In the genomic region with DNA sequence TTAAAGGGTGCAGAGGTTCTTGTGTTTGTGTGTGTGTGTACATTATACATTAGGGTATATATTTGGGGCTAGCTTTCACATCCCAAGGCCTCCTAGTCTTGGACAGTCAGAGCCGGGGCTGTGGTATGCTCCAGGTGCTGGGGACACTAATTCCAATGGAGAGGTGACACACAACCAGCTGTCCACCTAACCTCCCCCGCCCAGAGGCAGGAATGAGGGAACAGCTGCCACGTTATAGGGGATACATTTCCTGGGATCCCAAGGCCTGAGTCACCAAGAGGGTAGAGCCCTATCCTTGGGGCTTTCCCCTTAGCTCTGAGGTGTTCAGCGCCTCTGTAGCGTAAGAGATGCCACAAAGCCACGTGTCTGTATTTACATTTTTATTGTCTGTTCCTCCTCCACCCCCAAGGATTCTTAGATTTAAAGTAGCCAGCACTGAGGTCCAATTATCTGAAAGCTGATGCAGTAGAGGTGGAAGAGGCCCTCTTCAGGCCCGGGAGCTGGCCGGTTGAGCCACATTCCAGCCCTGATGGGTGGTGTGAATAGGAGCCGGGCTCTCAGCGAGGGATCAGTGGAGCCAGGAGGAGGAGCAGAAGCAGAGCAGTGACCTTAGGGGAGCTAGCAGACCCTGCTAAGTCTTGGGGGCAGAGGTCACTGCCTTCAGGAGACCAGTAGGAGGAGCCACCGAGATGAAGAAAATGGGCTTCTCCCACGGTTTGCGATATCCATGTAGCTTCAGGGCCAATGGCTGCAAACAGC, we compare ENCODE assay signal across 11 mouse cellular contexts. TPM values are rescaled to one million over a fixed set of nuclear protein-coding genes. Genes with fewer than 3 reads are reported as not detected.
DNase-seq lines count a peak whose midpoint lies in the region; ATAC-seq and TF ChIP-seq lines count a peak whose summit lies in the region.
"Had no signal": no experiment of that assay in that cellular context is flagged by ENCODE, and none has a peak within 500 bp of the region (broad histone marks: within the 10 kb centered on the region; RNA-seq: fewer than 3 reads in every experiment).

No protein-coding gene starts in this region.

- DNase-seq in liver, adult 2 months (ENCODE audit: extremely low read depth, low read depth, low spot score): no peak
- DNase-seq in liver: no peak
- DNase-seq in liver, embryonic 11.5 days (ENCODE audit: low spot score): no peak
- no peak for DNase-seq in left cerebral cortex, postnatal 10 days (ENCODE audit: extremely low spot score in 1 of 2, low spot score in 2 of 2)
- no peak for DNase-seq in thymus, postnatal 14 days
- DNase-seq: cerebellum, postnatal 10 days; thymus, adult 2 months had no signal

- no peaks in the 10 kb centered on the region for H3K79me2 ChIP-seq in liver, adult 2 months (ENCODE audit: control insufficient read depth, insufficient read depth, low read length)

- TF ChIP-seq POLR2A in liver, adult 2 months (IDR thresholded peaks at IDR 0.05; ENCODE audit: extremely low read depth, insufficient read depth, low read length): no peak
- TF ChIP-seq POLR2A in embryonic fibroblast, embryonic 13.5 days (IDR thresholded peaks at IDR 0.05; ENCODE audit: low read depth, low read length): no peak

- H3K4me3 ChIP-seq in liver, adult 2 months (ENCODE audit: insufficient read depth, low read depth, low read length): no peak overlapping the region
- H3K4me3 ChIP-seq in embryonic fibroblast, embryonic 13.5 days (ENCODE audit: insufficient read depth, low read length): no peak overlapping the region
- no peak overlapping the region for H3K4me3 ChIP-seq in liver, embryonic 11.5 days (ENCODE audit: low read depth, low read length)
- no peak overlapping the region for H3K4me3 ChIP-seq in stomach, embryonic 15.5 days (replicated peaks)

- no peaks in the 10 kb centered on the region for H3K27me3 ChIP-seq in liver, adult 2 months (ENCODE audit: control insufficient read depth, insufficient read depth, low read length)
- H3K27me3 ChIP-seq in liver, embryonic 11.5 days (replicated peaks; ENCODE audit: control insufficient read depth, insufficient read depth, low read length): no peaks in the 10 kb centered on the region
- no peaks in the 10 kb centered on the region for H3K27me3 ChIP-seq in stomach, embryonic 15.5 days (replicated peaks)

- ATAC-seq in liver, embryonic 11.5 days (replicated peaks; ENCODE audit: low FRiP score): no peak
- ATAC-seq in stomach, embryonic 15.5 days (ENCODE audit: insufficient read depth, low FRiP score, low read depth): peak; percentile 29
- ATAC-seq in frontal cortex, adult (ENCODE audit: low TSS enrichment): no peak

- H3K4me2 ChIP-seq in liver, embryonic 11.5 days: peak overlapping the region; percentile 31
- peak overlapping the region; percentile 22 for H3K4me2 ChIP-seq in stomach, embryonic 15.5 days

- no peaks in the 10 kb centered on the region for H3K9me3 ChIP-seq in liver, embryonic 11.5 days (ENCODE audit: control insufficient read depth, low read length)
- no peaks in the 10 kb centered on the region for H3K9me3 ChIP-seq in stomach, embryonic 15.5 days

- WGBS in liver, adult 2 months: 51% methylated on average over 13 of the region's 13 CpGs
- 35% methylated on average over 13 of the region's 13 CpGs for WGBS in liver, embryonic 11.5 days
- 26% methylated on average over 13 of the region's 13 CpGs for whole genome bisulfite sequencing in stomach, embryonic 15.5 days

- TF ChIP-seq CTCF in liver, adult 2 months (IDR thresholded peaks at IDR 0.05; ENCODE audit: low read depth, low read length): no peak
- TF ChIP-seq CTCF in embryonic fibroblast, embryonic 13.5 days (IDR thresholded peaks at IDR 0.05; ENCODE audit: borderline replicate concordance, insufficient read depth, low read length): no peak

- H3K27ac ChIP-seq in liver, adult 2 months (replicated peaks; ENCODE audit: insufficient read depth, low read depth, low read length): peak overlapping the region; percentile 67
- peak overlapping the region; percentile 77 for H3K27ac ChIP-seq in embryonic fibroblast, embryonic 13.5 days (ENCODE audit: insufficient read depth, low read length)
- peak overlapping the region; percentile 63 for H3K27ac ChIP-seq in liver, embryonic 11.5 days (ENCODE audit: low read depth, low read length)
- peak overlapping the region; percentile 95 for H3K27ac ChIP-seq in stomach, embryonic 15.5 days

- intact Hi-C loops in left cerebral cortex, postnatal 10 days (cut with DNase I): no loop called here

- H3K9ac ChIP-seq in liver, adult 2 months (ENCODE audit: low read depth, low read length): peak overlapping the region; percentile 32
- H3K9ac ChIP-seq in liver, embryonic 11.5 days (ENCODE audit: low read depth, low read length): peak overlapping the region; percentile 9; the same call in 1 of the 2 replicates
- H3K9ac ChIP-seq in stomach, embryonic 15.5 days: no peak overlapping the region

- H3K4me1 ChIP-seq in liver, adult 2 months (ENCODE audit: control insufficient read depth, insufficient read depth, low read length): peaks cover 20% of the 10 kb centered on the region
- peaks cover 15% of the 10 kb centered on the region for H3K4me1 ChIP-seq in embryonic fibroblast, embryonic 13.5 days (ENCODE audit: control insufficient read depth, insufficient read depth, low read length)
- peaks cover 45% of the 10 kb centered on the region for H3K4me1 ChIP-seq in liver, embryonic 11.5 days (replicated peaks; ENCODE audit: control insufficient read depth, insufficient read depth, low read length)
- peaks cover 35% of the 10 kb centered on the region for H3K4me1 ChIP-seq in stomach, embryonic 15.5 days

- H3K36me3 ChIP-seq in liver, adult 2 months (ENCODE audit: control insufficient read depth, insufficient read depth, low read length): no peaks in the 10 kb centered on the region
- H3K36me3 ChIP-seq in liver, embryonic 11.5 days (ENCODE audit: control insufficient read depth, insufficient read depth, low read length): no peaks in the 10 kb centered on the region
- H3K36me3 ChIP-seq in stomach, embryonic 15.5 days: no peaks in the 10 kb centered on the region

RNA-seq across cellular contexts. Expression of a gene that starts 2.5 kb away (rescaled TPM):
- 2.9 and 5.9 TPM in 2 replicates for total RNA-seq in liver, adult 2 months (2014; rRNA removed)
- 3.8 and 8.6 TPM in 2 replicates for polyA plus RNA-seq in liver, adult 2 months (2012; rRNA removed)
- not detected in 2 replicates for polyA plus RNA-seq in embryonic fibroblast, embryonic 13.5 days (2011; ENCODE audit: insufficient read length, low read depth, missing spikeins)
- 3.4 and 6.3 TPM in 2 replicates for polyA plus RNA-seq in liver, embryonic 11.5 days (2014; fragmentation: Nextera tagmentation; extraction: Ambion mirVana)
- polyA plus RNA-seq in stomach, embryonic 15.5 days (2015; fragmentation: Nextera tagmentation; extraction: Ambion mirVana): 61.2 and 70.2 TPM in 2 replicates
- total RNA-seq in left cerebral cortex, postnatal 10 days (2021): under 1 TPM; 0.64 to 0.81 TPM
- total RNA-seq: heart, postnatal 25 days had no signal

RNA-seq across cellular contexts. Expression of a gene that starts 14.1 kb away (rescaled TPM):
- 8.1 and 8.7 TPM in 2 replicates for total RNA-seq in liver, adult 2 months (2014; rRNA removed)
- 17.2 and 18.2 TPM in 2 replicates for polyA plus RNA-seq in liver, adult 2 months (2012; rRNA removed)
- 6.8 and 7.1 TPM in 2 replicates for polyA plus RNA-seq in embryonic fibroblast, embryonic 13.5 days (2011; ENCODE audit: insufficient read length, low read depth, missing spikeins)
- polyA plus RNA-seq in liver, embryonic 11.5 days (2014; fragmentation: Nextera tagmentation; extraction: Ambion mirVana): 7.9 and 9.4 TPM in 2 replicates
- 10.8 and 10.9 TPM in 2 replicates for polyA plus RNA-seq in stomach, embryonic 15.5 days (2015; fragmentation: Nextera tagmentation; extraction: Ambion mirVana)
- 10 to 100 TPM; 12.2 to 14.4 TPM for total RNA-seq in left cerebral cortex, postnatal 10 days (2021)

RNA-seq across cellular contexts. Expression of a gene that starts 20.1 kb away (rescaled TPM):
- 15.8 and 18.3 TPM in 2 replicates for total RNA-seq in liver, adult 2 months (2014; rRNA removed)
- polyA plus RNA-seq in liver, adult 2 months (2012; rRNA removed): 11.5 and 12.6 TPM in 2 replicates
- polyA plus RNA-seq in embryonic fibroblast, embryonic 13.5 days (2011; ENCODE audit: insufficient read length, low read depth, missing spikeins): 19.8 and 24.5 TPM in 2 replicates
- 44.2 and 47.0 TPM in 2 replicates for polyA plus RNA-seq in liver, embryonic 11.5 days (2014; fragmentation: Nextera tagmentation; extraction: Ambion mirVana)
- polyA plus RNA-seq in stomach, embryonic 15.5 days (2015; fragmentation: Nextera tagmentation; extraction: Ambion mirVana): 35.0 and 35.6 TPM in 2 replicates
- total RNA-seq in left cerebral cortex, postnatal 10 days (2021): 10 to 100 TPM; 24.2 to 26.9 TPM

RNA-seq across cellular contexts. Expression of a gene that starts 28.6 kb away (rescaled TPM):
- total RNA-seq in liver, adult 2 months (2014; rRNA removed): 8.2 and 12.0 TPM in 2 replicates
- 17.5 and 19.8 TPM in 2 replicates for polyA plus RNA-seq in liver, adult 2 months (2012; rRNA removed)
- 57.3 and 63.5 TPM in 2 replicates for polyA plus RNA-seq in embryonic fibroblast, embryonic 13.5 days (2011; ENCODE audit: insufficient read length, low read depth, missing spikeins)
- polyA plus RNA-seq in liver, embryonic 11.5 days (2014; fragmentation: Nextera tagmentation; extraction: Ambion mirVana): 126 and 132 TPM in 2 replicates
- polyA plus RNA-seq in stomach, embryonic 15.5 days (2015; fragmentation: Nextera tagmentation; extraction: Ambion mirVana): 145 and 157 TPM in 2 replicates
- 10 to 100 TPM; 43.0 to 43.2 TPM for total RNA-seq in left cerebral cortex, postnatal 10 days (2021)

RNA-seq across cellular contexts. Expression of a gene that starts 34.8 kb away (rescaled TPM):
- total RNA-seq in liver, adult 2 months (2014; rRNA removed): 28.6 and 31.5 TPM in 2 replicates
- 64.8 and 102 TPM in 2 replicates for polyA plus RNA-seq in liver, adult 2 months (2012; rRNA removed)
- polyA plus RNA-seq in embryonic fibroblast, embryonic 13.5 days (2011; ENCODE audit: insufficient read length, low read depth, missing spikeins): 861 and 978 TPM in 2 replicates
- polyA plus RNA-seq in liver, embryonic 11.5 days (2014; fragmentation: Nextera tagmentation; extraction: Ambion mirVana): 28.1 and 34.4 TPM in 2 replicates
- 367 and 393 TPM in 2 replicates for polyA plus RNA-seq in stomach, embryonic 15.5 days (2015; fragmentation: Nextera tagmentation; extraction: Ambion mirVana)
- total RNA-seq in left cerebral cortex, postnatal 10 days (2021): 100 to 1,000 TPM; 387 to 389 TPM
